Mouse (Mus musculus) intestine, embryonic 15.5 days (tissue): ENCODE results near the gene Hoxb5. TPM values are rescaled to one million over a fixed set of nuclear protein-coding genes. Genes with fewer than 3 reads are reported as not detected.

Source experiments
- ATAC-seq: fragments of 200-750 bp; cut with Nextera tagmentation; 2 replicates; pipeline ENCODE4 v1.8.0; 2017; ENCODE audit warnings: moderate TSS enrichment, moderate library complexity
- H3K27ac ChIP-seq: fragments of 300-500 bp; sonication (generic); 2 replicates; pipeline ENCODE4 v1.5.1; 2015; ENCODE audit warnings: mild to moderate bottlenecking, inconsistent platforms
- H3K27me3 ChIP-seq: fragments of 300-500 bp; sonication (generic); replicated peaks from 2 replicates; pipeline ENCODE4 v1.6.1; 2015; ENCODE audit warnings: inconsistent platforms
- H3K36me3 ChIP-seq: fragments of 300-500 bp; sonication (generic); 2 replicates; pipeline ENCODE4 v1.6.1; 2015; ENCODE audit warnings: inconsistent platforms
- H3K4me1 ChIP-seq: fragments of 300-500 bp; sonication (generic); replicated peaks from 2 replicates; pipeline ENCODE4 v1.6.1; 2015; ENCODE audit warnings: inconsistent platforms
- H3K4me2 ChIP-seq: fragments of 300-500 bp; sonication (generic); replicated peaks from 2 replicates; pipeline ENCODE4 v1.6.1; 2015; ENCODE audit warnings: mild to moderate bottlenecking, inconsistent platforms
- H3K4me3 ChIP-seq: fragments of 300-500 bp; sonication (generic); replicated peaks from 2 replicates; pipeline ENCODE4 v1.5.1; 2015; ENCODE audit warnings: inconsistent platforms
- H3K9ac ChIP-seq: fragments of 300-500 bp; sonication (generic); 2 replicates; pipeline ENCODE4 v1.6.1; 2015; ENCODE audit warnings: inconsistent platforms
- H3K9me3 ChIP-seq: fragments of 300-500 bp; sonication (generic); 2 replicates; pipeline ENCODE4 v1.6.1; 2016; ENCODE audit warnings: inconsistent platforms
- WGBS: fragments of 180-500 bp; shearing (Covaris S2); methylation state at CpG from one replicate; pipeline ENCODE4 v1.1.7; 2015; 5-methylcytosine and 5-hydroxymethylcytosine counted together
- polyA plus RNA-seq: library from polyadenylated mRNA; unstranded; fragments of >200 nt; fragmentation: Nextera tagmentation; extraction: Ambion mirVana; gene quantifications from 2 replicates; pipeline ENCODE4 v1.2.1, GENCODE M21; 2015

Hoxb5 gene
- polyA plus RNA-seq, 1 experiment from 2014 or later = 31.3 TPM

DNA sequence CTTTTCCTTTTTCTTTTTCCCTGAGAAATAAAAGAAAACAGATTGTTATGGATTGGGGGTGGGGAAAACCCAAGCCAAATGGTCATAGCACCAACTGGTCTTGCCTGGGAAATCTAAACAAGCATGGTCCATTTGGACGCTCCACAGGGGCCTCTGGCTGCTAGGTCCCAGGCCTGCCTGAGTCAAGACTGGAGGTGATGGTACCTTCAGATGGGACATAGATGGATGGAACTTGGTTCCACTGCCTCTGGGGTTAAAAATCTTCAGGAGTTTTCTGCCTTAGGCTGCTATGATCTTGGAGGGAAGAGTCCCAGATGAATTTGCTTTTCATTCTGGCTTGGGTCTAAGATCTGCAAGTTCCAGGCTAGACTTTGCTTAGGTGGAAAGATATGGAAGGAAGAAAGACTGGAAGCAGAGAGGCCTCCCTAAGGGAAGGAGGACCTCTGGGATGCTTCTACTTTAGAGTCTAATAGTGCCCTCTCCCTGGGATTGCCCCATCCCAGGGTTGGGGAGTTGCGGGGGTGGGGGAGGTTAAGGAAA, 40.1 kb downstream of the Hoxb5 start:
- Histone ChIP-seq H3K9ac (peak overlapping the region; percentile 33), H3K27me3 (peaks cover 15% of the 10 kb centered on the region), H3K36me3 (0 out of 2 replicates have a peak, but pooled peaks cover 3% of the 10 kb centered on the region), H3K4me3 (no peak overlapping the region), H3K4me2 (peak overlapping the region; percentile 85), H3K27ac (peak overlapping the region; percentile 68), H3K9me3 (no peaks in the 10 kb centered on the region), H3K4me1 (peaks cover 64% of the 10 kb centered on the region)
- 36% methylated on average over 2 of the region's 2 CpGs for WGBS
- ATAC-seq = no peak

DNA sequence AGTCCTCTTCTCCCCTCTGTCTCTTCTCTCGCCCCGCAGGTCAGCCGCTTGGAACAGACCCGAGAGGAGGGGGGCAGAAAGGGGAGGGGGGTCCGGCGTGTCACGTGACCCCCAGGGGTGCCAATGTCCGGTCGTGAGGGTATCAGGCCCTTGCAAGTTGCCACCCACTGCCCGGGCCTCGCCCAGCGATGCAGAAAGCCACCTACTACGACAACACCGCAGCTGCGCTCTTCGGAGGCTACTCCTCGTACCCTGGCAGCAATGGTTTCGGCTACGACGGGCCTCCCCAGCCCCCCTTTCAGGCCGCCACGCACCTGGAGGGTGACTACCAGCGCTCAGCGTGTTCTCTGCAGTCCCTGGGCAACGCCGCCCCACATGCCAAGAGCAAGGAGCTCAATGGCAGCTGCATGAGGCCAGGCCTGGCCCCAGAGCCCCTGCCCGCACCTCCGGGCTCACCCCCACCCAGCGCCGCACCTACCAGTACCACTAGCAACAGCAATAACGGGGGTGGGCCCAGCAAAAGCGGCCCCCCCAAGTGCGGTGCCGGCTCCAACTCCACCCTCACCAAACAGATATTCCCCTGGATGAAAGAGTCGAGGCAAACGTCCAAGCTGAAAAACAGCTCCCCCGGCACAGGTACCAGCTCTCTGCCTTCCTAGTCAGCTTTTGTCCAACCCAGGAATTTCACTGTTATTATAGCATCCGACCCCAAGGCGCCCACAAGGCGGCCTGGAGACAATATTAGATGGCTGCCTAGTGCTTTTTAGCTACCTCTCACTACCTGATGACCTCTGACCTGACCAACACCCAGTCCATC, 41.1 kb downstream of the Hoxb5 start:
- peaks cover 63% of the 10 kb centered on the region for H3K4me1 ChIP-seq
- peak overlapping the region; percentile 32 for H3K4me3 ChIP-seq
- peak overlapping the region; percentile 85 for H3K4me2 ChIP-seq

DNA sequence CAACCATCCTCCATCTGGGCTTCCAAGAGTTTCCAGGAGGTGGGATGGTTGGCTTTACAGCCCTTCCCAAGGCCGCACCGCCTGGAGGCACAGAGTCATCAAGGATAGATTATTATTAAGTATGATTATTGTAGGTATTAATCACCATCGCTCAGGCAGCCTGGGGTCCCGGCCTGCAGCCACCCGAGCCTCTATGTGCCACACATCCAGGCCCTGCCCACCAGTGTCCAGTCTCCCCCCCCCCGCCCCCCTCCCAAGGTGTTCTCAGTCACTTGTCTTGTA, 41.7 kb downstream of the Hoxb5 start:
- Histone ChIP-seq H3K9ac (peak overlapping the region; percentile 49), H3K4me3 (peak overlapping the region; percentile 32; the same call in 1 of the 2 replicates), H3K36me3 (0 out of 2 replicates have a peak, but pooled peaks cover 3% of the 10 kb centered on the region), H3K27me3 (peaks cover 15% of the 10 kb centered on the region), H3K4me2 (peak overlapping the region; percentile 85), H3K9me3 (no peaks in the 10 kb centered on the region), H3K4me1 (peaks cover 63% of the 10 kb centered on the region), H3K27ac (peak overlapping the region; percentile 88)
- 23% methylated on average over 6 of the region's 6 CpGs for WGBS
- ATAC-seq = no peak

More for the DNA sequence above, 41.1 kb downstream of the Hoxb5 start:
- Histone ChIP-seq H3K9ac (peak overlapping the region; percentile 49), H3K36me3 (0 out of 2 replicates have a peak, but pooled peaks cover 3% of the 10 kb centered on the region), H3K27ac (peak overlapping the region; percentile 88), H3K27me3 (peaks cover 15% of the 10 kb centered on the region), H3K9me3 (no peaks in the 10 kb centered on the region)
- ATAC-seq = no peak
- 24% methylated on average over 40 of the region's 40 CpGs for WGBS

DNA sequence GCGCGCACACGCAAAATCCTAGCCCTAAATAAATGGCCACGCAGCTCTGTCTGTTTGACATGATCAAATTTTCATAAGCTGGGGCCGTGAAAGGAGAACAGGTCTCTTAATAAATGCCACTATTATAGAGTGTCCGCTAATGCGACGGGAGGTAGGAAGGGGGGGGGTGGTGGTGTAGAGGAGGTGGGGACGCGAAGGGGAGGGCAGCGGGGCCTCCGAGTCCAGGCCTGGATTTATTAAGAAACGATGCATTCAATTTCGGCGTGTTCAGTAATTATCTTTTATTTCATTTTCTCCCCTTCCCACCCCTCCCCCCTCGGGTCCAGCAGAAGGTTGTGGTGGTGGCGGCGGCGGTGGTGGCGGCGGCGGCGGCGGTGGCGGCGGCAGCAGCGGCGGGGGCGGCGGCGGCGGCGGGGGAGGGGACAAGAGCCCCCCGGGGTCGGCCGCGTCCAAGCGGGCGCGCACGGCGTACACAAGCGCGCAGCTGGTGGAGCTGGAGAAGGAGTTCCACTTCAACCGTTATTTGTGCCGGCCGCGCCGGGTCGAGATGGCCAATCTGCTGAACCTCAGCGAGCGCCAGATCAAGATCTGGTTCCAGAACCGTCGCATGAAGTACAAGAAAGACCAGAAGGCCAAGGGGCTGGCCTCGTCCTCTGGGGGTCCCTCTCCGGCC, 42.2 kb downstream of the Hoxb5 start:
- peak overlapping the region; percentile 85 for H3K4me2 ChIP-seq
- H3K9me3 ChIP-seq = no peaks in the 10 kb centered on the region
- H3K4me3 ChIP-seq = peak overlapping the region; percentile 32
- ATAC-seq = no peak
- peaks cover 15% of the 10 kb centered on the region for H3K27me3 ChIP-seq
- H3K9ac ChIP-seq = peak overlapping the region; percentile 49
- peak overlapping the region; percentile 88 for H3K27ac ChIP-seq
- peaks cover 63% of the 10 kb centered on the region for H3K4me1 ChIP-seq
- 10% methylated on average over 51 of the region's 56 CpGs for WGBS
- 0 out of 2 replicates have a peak, but pooled peaks cover 3% of the 10 kb centered on the region for H3K36me3 ChIP-seq

DNA sequence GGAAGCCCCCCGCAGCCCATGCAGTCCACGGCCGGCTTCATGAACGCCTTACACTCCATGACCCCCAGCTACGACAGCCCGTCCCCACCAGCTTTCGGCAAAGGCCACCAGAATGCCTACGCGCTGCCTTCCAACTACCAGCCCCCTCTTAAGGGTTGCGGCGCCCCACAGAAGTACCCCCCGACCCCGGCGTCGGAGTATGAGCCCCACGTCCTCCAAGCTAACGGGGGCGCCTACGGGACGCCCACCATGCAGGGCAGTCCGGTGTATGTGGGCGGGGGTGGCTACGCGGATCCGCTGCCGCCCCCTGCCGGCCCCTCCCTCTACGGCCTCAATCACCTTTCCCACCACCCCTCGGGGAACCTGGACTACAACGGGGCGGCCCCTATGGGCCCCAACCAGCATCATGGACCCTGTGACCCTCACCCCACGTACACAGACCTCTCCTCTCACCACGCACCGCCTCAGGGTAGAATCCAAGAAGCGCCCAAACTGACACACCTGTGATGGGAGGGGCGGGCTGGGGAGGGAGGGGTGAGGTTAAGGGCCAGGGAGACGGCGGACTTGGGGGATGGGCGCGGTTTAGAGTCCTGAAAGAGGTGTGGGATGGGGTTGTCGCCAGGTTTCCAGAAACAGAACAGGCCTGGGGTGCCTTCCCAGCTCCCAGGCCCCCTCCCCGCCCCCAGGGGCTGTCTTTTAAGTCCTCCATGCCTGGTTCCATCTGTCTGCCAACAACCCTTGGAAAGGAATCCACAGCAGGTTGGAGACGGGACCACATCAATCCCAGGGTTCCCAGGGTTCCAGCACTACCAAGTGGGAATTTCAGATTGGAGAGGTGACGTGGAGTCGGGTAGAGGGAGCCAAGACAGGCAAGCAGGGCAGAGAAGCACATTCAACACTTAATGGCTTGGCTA, 43.0 kb downstream of the Hoxb5 start:
- WGBS = 12% methylated on average over 45 of the region's 45 CpGs
- Histone ChIP-seq H3K36me3 (0 out of 2 replicates have a peak, but pooled peaks cover 3% of the 10 kb centered on the region), H3K27ac (peak overlapping the region; percentile 88), H3K9me3 (no peaks in the 10 kb centered on the region), H3K27me3 (peaks cover 15% of the 10 kb centered on the region), H3K4me2 (peak overlapping the region; percentile 85), H3K4me1 (peaks cover 65% of the 10 kb centered on the region), H3K4me3 (peak overlapping the region; percentile 32), H3K9ac (peak overlapping the region; percentile 43)
- ATAC-seq = 0 out of 2 replicates have a peak, but pooled peaks have one; percentile 3

DNA sequence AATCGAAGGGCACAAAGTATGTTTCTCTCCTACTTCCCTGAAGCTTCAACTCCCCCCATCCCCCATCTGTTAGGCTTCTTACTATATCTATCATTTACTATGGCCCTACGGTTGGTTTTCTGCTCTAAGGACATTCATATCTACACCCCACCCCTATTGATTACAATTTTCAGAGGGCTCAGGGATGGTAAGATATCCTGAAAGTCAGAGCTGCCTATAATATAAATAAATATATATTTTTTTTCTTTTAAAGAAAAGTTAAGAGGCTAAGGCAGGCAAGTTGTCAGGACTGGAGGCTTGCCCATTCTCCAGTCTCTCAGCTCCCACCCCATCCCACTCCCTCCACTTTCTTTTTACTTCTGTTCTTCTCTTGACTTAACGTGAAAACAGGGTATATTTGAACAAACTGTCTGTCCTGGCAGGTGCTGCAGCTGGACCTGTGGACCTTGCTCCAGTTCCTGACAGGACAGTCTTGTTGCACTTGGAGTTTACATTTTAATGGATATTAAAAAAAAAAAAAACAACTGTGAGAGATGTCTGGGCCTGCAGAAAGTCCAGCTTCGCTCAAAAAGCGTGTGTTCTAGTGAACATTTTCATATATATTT, 43.9 kb downstream of the Hoxb5 start:
- Histone ChIP-seq H3K27me3 (peaks cover 15% of the 10 kb centered on the region), H3K4me3 (no peak overlapping the region), H3K27ac (peak overlapping the region; percentile 88), H3K9me3 (no peaks in the 10 kb centered on the region), H3K4me1 (peaks cover 61% of the 10 kb centered on the region), H3K36me3 (0 out of 2 replicates have a peak, but pooled peaks cover 3% of the 10 kb centered on the region), H3K4me2 (no peak overlapping the region; the same call in 1 of the 2 replicates), H3K9ac (no peak overlapping the region)
- ATAC-seq = no peak
- 37% methylated on average over 5 of the region's 5 CpGs for WGBS

DNA sequence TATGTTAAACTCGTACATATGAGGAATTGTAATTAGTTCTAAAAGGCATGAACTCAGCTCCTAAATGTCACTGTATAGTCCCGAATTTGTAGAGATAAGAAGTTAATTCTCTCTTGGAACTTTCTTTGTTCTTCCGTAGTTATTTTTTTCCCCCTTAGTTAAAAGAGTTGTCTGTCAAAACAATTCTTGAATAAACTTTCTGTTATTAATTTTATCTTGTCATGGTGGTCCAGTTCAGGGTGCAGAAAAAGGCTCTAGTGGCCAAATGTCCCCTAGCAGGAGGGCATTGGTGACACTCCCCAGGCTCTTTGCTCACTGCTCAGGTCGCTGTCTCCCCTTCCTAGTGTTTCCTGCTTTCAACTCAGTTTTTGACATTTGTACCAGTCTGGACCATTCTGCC, 44.6 kb downstream of the Hoxb5 start:
- H3K36me3 ChIP-seq = 0 out of 2 replicates have a peak, but pooled peaks cover 3% of the 10 kb centered on the region
- H3K27me3 ChIP-seq = peaks cover 15% of the 10 kb centered on the region
- H3K9me3 ChIP-seq = no peaks in the 10 kb centered on the region
- 28% methylated on average over 4 of the region's 4 CpGs for WGBS
- H3K4me1 ChIP-seq = peaks cover 59% of the 10 kb centered on the region
- no peak overlapping the region for H3K4me3 ChIP-seq
- peak overlapping the region; percentile 80 for H3K27ac ChIP-seq
- no peak for ATAC-seq
- 0 out of 2 replicates have a peak overlapping the region, but pooled peaks have one; percentile 26 for H3K4me2 ChIP-seq
- H3K9ac ChIP-seq = no peak overlapping the region

DNA sequence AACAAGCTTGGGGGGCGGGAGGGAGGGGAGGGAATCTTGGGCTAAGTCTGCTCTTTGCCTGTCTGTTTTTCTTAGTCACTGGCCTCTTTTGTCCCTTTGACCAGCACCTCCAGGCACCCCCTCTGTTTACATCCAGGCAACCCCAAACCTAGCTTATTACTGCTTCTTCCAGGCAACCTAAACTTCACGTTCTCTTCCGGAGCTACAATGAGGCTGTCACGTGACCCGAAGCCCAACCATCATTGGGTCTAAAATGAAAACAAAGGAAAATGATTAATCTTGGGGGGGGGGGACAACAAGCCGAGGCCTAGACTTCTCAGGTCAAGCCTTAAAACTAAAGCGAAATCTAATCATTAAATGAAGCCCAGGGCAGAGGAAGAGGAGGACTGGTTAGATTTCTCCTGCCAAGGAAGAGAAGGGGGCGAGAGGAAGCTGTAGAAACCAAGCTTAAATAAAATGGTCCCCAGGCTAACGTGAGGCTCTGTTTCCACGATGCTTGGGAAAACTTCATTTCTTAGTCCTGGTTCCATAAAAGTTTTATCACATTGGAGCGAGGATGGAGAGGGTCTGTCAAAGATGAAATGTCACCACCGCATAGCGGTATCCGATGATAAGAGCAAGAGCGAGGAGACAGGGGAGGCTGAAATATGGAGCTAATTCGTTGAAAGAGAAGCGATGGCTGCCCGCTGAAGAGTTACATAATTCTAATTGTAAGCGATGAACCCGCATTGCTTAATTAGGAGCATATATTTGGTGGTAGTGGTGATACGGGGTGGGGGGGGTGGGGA, 45.2 kb downstream of the Hoxb5 start:
- H3K9me3 ChIP-seq = no peaks in the 10 kb centered on the region
- 27% methylated on average over 21 of the region's 21 CpGs for whole genome bisulfite sequencing
- H3K36me3 ChIP-seq = 0 out of 2 replicates have a peak, but pooled peaks cover 3% of the 10 kb centered on the region
- peaks cover 57% of the 10 kb centered on the region for H3K4me1 ChIP-seq
- H3K27ac ChIP-seq = peak overlapping the region; percentile 80
- H3K4me3 ChIP-seq = 0 out of 2 replicates have a peak overlapping the region, but pooled peaks have one; percentile 1
- ATAC-seq = no peak
- H3K4me2 ChIP-seq = 0 out of 2 replicates have a peak overlapping the region, but pooled peaks have one; percentile 26
- H3K9ac ChIP-seq = no peak overlapping the region
- peaks cover 15% of the 10 kb centered on the region for H3K27me3 ChIP-seq

DNA sequence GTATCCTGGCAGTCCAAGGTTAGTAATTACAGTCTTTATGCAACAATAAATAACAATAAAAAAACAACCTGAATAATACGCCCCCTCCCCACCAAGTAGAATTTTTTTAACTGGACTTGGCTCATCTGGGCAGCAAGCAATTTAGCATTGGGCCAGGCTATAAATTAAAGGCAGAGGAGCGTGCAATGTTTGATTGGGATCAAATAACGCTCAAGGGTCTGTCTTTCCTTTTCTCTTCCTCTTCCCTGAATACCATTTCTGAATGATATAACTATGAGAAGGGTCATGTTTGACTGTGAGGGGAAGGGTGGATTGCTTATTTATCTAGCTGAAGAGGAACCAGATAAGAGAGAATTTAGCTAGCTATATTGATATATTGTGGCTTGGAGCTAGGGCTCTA, 45.9 kb downstream of the Hoxb5 start:
- Histone ChIP-seq H3K9ac (no peak overlapping the region), H3K4me1 (peaks cover 52% of the 10 kb centered on the region), H3K27me3 (peaks cover 15% of the 10 kb centered on the region), H3K9me3 (no peaks in the 10 kb centered on the region), H3K27ac (peak overlapping the region; percentile 80), H3K36me3 (0 out of 2 replicates have a peak, but pooled peaks cover 3% of the 10 kb centered on the region), H3K4me3 (no peak overlapping the region), H3K4me2 (no peak overlapping the region)
- ATAC-seq = no peak
- 30% methylated on average over 3 of the region's 3 CpGs for WGBS

DNA sequence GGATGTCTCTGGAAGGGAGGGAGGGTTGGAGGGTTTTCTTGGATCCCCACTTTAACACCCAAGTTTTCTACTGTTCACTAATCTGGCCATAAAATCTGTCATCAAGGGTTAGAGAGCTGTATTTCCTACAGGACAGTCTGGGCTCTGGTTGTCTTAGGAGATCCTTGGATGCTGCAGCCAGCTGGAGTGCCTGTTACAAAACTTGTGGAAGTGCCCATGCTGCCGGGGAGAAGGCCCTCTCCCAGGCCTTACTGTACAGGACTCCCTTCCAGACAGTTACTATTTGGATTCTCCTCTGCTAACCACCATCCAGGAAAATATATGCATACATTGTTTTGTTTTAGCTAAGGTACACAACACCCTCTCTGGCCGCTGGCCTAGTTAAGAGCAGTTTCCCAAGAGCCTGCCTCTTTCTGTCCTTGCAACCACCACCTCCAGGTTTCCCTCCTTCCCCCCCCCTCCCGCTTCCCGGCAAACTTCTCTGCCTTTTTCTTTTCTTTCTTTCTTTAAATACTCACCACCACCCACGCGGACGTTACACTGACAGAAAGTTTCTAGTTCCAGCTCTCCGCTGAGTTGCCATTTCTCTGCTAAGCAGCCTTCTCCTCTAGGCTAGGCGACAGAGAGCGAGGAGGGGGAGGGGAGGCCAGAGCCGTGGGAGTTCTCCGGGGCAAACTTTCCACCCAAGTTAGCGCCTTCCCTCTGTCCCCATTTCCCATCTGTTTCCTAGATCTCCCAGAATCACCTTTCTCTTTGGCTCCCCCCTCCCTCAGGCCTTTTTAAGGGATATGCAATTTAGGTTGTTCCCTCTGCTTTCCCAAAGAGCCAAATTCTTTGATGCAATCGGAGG, 46.6 kb downstream of the Hoxb5 start:
- Histone ChIP-seq H3K4me3 (peak overlapping the region; percentile 15; the same call in 1 of the 2 replicates), H3K27me3 (peaks cover 8% of the 10 kb centered on the region), H3K36me3 (0 out of 2 replicates have a peak, but pooled peaks cover 3% of the 10 kb centered on the region), H3K27ac (peak overlapping the region; percentile 80), H3K4me1 (peaks cover 49% of the 10 kb centered on the region), H3K9ac (peak overlapping the region; percentile 32), H3K4me2 (peak overlapping the region; percentile 45), H3K9me3 (no peaks in the 10 kb centered on the region)
- 21% methylated on average over 14 of the region's 14 CpGs for WGBS
- ATAC-seq = no peak
